Mouse (Mus musculus) lung, postnatal 36 days (tissue): ENCODE data around the gene Gm21983.

Experiments used
- DNase-seq: peaks from one replicate; pipeline ENCODE4 v3.0.0; 2022; ENCODE audit warnings: mixed read lengths

Gene Gm21983

GRCm38 (mm10) chr7:27184964-27185363, 4.1 kb upstream of the Gm21983 start:
- DNase-seq: peak; percentile 34

GRCm38 (mm10) chr7:27182498-27182897, 1.6 kb upstream of the Gm21983 start:
- no peak for DNase-seq

- peak; percentile 72 for DNase-seq
Observed at GRCm38 (mm10) chr7:27180036-27180435, 850 bp downstream of the Gm21983 start.

- DNase-seq: no peak
Observed at GRCm38 (mm10) chr7:27179217-27179918, 1.5 kb downstream of the Gm21983 start.

GRCm38 (mm10) chr7:27178324-27179216, 2.3 kb downstream of the Gm21983 start, which contains the start of gene Rab4b:
Rab4b (minus strand) TSS chr7:27178896.
- DNase-seq: peak; percentile 100

- DNase-seq: no peak
Observed at GRCm38 (mm10) chr7:27177942-27178323, 3.0 kb downstream of the Gm21983 start.

- no peak for DNase-seq
Observed at GRCm38 (mm10) chr7:27174896-27175295, 6.0 kb downstream of the Gm21983 start.

GRCm38 (mm10) chr7:27174496-27174895, 6.4 kb downstream of the Gm21983 start:
- no peak for DNase-seq

- DNase-seq: no peak
Observed at GRCm38 (mm10) chr7:27170981-27171380, 9.9 kb downstream of the Gm21983 start.

- no peak for DNase-seq
Observed at GRCm38 (mm10) chr7:27168371-27168770, 12.5 kb downstream of the Gm21983 start.

GRCm38 (mm10) chr7:27167475-27168094, 13.3 kb downstream of the Gm21983 start:
- no peak for DNase-seq

GRCm38 (mm10) chr7:27166614-27167474, 14.0 kb downstream of the Gm21983 start, which contains the start of gene Egln2:
Egln2 (minus strand) TSS chr7:27166802.
- peak; percentile 97 for DNase-seq

- peak; percentile 91 for DNase-seq
Observed at GRCm38 (mm10) chr7:27166229-27166613, 14.7 kb downstream of the Gm21983 start.

GRCm38 (mm10) chr7:27165696-27166095, 15.2 kb downstream of the Gm21983 start:
- DNase-seq: no peak

- DNase-seq: no peak
Observed at GRCm38 (mm10) chr7:27165007-27165655, 15.8 kb downstream of the Gm21983 start.

- DNase-seq: no peak
Observed at GRCm38 (mm10) chr7:27164112-27164947, 16.6 kb downstream of the Gm21983 start.

GRCm38 (mm10) chr7:27163450-27163805, 17.5 kb downstream of the Gm21983 start:
- no peak for DNase-seq

- no peak for DNase-seq
Observed at GRCm38 (mm10) chr7:27162780-27163449, 18.0 kb downstream of the Gm21983 start.

- DNase-seq: no peak
Observed at GRCm38 (mm10) chr7:27161744-27162143, 19.1 kb downstream of the Gm21983 start.

GRCm38 (mm10) chr7:27160921-27161320, 20.0 kb downstream of the Gm21983 start:
- DNase-seq: no peak
